Mouse (Mus musculus): ENCODE results near the gene Zc2hc1c. TPM values are rescaled to one million over a fixed set of nuclear protein-coding genes. Genes with fewer than 3 reads are reported as not detected.
"Not testable (repeated sequence)": the region's sequence is repeated elsewhere in the genome, so short reads cannot be mapped to it uniquely, and the experiment has no call there.

Gene Zc2hc1c
- polyA plus RNA-seq, 1 experiment = 1.1 TPM

- Histone ChIP-seq H3K4me1 (ENCODE audit: control insufficient read depth, insufficient read depth, low read length) (no peaks in the 10 kb centered on the region; the same call in 1 of the 2 replicates), H3K27ac (ENCODE audit: insufficient read depth, low read length) (no peak overlapping the region), H3K4me3 (replicated peaks; ENCODE audit: insufficient read depth, low read depth, low read length) (no peak overlapping the region), H3K27me3 (ENCODE audit: control insufficient read depth, insufficient read depth, low read length) (no peaks in the 10 kb centered on the region)
- WGBS = 96% methylated on average over 10 of the region's 10 CpGs
- no peak for DNase-seq
- TF ChIP-seq CTCF (IDR thresholded peaks at IDR 0.05; ENCODE audit: borderline replicate concordance, insufficient read depth, low read depth, low read length) (no peak), POLR2A (IDR thresholded peaks at IDR 0.05; ENCODE audit: borderline replicate concordance, insufficient read depth, low read length) (no peak)
Measured at GRCm38 (mm10) chr12:85278919-85279318, 9.5 kb upstream of the Zc2hc1c start.

DNA sequence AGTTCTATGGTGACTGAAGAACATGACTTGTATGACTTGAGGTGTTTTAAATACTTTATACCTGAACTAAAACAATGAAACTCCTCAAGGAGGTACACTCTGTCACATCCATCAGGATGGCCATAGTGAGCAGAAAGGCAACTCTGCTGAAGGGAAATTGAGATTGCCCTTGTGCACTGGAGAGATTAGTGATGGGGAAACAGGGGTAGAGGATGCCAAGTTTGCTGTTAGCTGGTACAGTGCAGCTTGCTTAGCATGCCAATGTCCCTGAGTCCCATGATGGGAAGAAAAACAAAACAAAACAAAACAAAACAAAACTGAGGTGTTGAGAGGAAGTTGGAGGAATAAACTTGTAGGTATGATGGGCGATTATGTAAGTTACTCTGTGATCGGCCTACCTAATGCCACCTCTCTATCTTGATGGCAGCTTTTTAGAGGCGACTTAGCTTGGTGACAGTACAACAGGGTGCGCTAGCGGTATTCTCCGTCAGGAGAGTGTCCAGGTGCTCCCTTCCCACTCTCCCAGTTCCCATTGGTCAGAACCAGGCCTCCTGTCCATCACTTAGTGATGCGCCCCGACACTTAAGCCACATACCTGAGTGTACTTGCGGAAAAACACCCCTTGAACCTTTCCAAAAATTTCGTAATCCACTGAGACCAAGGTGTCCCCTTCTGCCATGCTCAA, 8.9 kb upstream of the Zc2hc1c start:
- no peaks in the 10 kb centered on the region for H3K27me3 ChIP-seq (ENCODE audit: control insufficient read depth, insufficient read depth, low read length)
- H3K4me1 ChIP-seq (ENCODE audit: control insufficient read depth, insufficient read depth, low read length) = no peaks in the 10 kb centered on the region; the same call in 1 of the 2 replicates
- peak overlapping the region; percentile 97 for H3K4me3 ChIP-seq (replicated peaks; ENCODE audit: insufficient read depth, low read depth, low read length)
- WGBS = 1% methylated on average over 10 of the region's 10 CpGs
- peak overlapping the region; percentile 94 for H3K27ac ChIP-seq (ENCODE audit: insufficient read depth, low read length)
- no peak for TF ChIP-seq CTCF (IDR thresholded peaks at IDR 0.05; ENCODE audit: borderline replicate concordance, insufficient read depth, low read depth, low read length)
- peak in 1 of 2 experiments; percentile 66 for DNase-seq

DNA sequence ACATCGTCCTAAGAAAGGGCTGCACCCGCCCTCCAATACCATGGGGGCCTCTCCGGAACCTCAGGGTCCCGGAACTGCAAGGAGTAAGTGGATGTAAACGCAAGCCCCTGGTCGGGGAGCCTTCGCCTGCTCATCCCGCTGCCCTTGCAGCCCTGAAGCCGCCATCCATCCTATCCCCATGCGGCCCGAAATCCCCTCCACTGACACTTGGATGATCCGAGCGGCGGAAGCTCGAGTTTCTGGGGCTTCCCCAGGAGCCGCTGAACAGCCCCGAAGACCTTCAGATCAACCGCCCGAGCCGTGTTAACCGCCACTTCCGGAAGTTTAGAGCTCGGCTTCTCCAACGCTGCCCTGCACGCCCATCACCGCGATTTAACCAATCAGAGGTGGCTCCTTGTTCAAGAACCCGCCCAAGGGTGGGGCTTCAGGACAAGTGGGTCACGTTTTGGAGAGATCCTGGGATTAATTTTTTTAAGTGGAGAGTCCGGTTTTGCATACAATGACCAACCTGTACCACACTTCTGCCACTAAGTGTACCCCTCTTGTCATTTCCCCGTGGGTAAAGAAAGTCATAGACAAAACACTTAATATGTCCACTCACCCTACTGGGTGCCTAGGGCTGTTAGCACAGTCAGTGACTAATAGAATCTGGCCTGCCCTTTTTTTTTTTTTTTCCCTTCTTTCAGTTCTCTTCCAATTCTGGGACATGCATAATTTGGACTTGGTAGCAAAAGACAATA, 8.1 kb upstream of the Zc2hc1c start:
- Histone ChIP-seq H3K27ac (ENCODE audit: insufficient read depth, low read length) (peak overlapping the region; percentile 94), H3K4me1 (ENCODE audit: control insufficient read depth, insufficient read depth, low read length) (no peaks in the 10 kb centered on the region; the same call in 1 of the 2 replicates), H3K27me3 (ENCODE audit: control insufficient read depth, insufficient read depth, low read length) (no peaks in the 10 kb centered on the region), H3K4me3 (replicated peaks; ENCODE audit: insufficient read depth, low read depth, low read length) (peak overlapping the region; percentile 97)
- TF ChIP-seq POLR2A (IDR thresholded peaks at IDR 0.05; ENCODE audit: borderline replicate concordance, insufficient read depth, low read length) (peak; percentile 60; the same call in 1 of the 2 replicates), CTCF (IDR thresholded peaks at IDR 0.05; ENCODE audit: borderline replicate concordance, insufficient read depth, low read depth, low read length) (no peak)
- peak; percentile 99 to 100 for DNase-seq
- WGBS = 0% methylated on average over 31 of the region's 31 CpGs

DNA sequence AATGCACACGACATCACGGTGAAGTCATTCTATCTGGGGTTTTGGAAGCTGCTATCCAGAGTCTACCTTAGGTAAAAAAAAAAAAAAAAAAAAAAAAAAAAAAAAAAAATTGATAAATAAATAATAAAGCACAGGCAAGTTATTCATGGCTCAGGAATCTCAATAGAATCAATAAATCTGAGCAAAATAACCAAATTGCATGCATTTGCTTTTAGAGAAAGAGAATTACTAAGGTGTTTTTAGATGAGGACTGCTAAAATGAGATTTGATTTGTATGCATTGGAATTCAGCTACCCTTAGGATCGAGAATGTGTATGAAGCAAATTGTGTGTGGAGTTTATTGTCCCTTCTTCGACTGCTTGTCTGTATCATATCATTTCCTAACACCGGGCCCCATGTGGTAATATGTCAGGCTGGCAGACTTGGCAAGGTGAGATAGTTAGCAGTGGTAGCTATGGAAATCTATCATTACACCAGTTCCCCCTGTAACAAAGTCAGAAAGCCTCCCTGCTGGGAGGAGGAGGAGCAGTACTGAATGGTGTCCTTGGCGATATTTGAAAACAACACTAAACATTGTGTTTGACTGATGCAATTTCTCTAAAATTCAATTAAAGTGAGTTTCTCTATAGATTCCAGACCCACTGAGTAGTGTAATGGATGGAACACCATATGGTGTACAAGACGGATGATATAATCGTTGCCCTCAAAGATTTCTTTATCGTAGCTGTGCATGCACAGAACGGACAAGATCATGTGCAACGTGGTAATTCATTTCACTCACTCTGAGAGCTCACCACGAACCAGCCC, 7.3 kb upstream of the Zc2hc1c start:
- Histone ChIP-seq H3K4me1 (ENCODE audit: control insufficient read depth, insufficient read depth, low read length) (no peaks in the 10 kb centered on the region; the same call in 1 of the 2 replicates), H3K27me3 (ENCODE audit: control insufficient read depth, insufficient read depth, low read length) (no peaks in the 10 kb centered on the region), H3K4me3 (replicated peaks; ENCODE audit: insufficient read depth, low read depth, low read length) (peak overlapping the region; percentile 97), H3K27ac (ENCODE audit: insufficient read depth, low read length) (no peak overlapping the region)
- no peak for DNase-seq
- 20% methylated on average over 12 of the region's 12 CpGs for WGBS
- no peak for TF ChIP-seq POLR2A (IDR thresholded peaks at IDR 0.05; ENCODE audit: borderline replicate concordance, insufficient read depth, low read length)
- no peak for TF ChIP-seq CTCF (IDR thresholded peaks at IDR 0.05; ENCODE audit: borderline replicate concordance, insufficient read depth, low read depth, low read length)

DNA sequence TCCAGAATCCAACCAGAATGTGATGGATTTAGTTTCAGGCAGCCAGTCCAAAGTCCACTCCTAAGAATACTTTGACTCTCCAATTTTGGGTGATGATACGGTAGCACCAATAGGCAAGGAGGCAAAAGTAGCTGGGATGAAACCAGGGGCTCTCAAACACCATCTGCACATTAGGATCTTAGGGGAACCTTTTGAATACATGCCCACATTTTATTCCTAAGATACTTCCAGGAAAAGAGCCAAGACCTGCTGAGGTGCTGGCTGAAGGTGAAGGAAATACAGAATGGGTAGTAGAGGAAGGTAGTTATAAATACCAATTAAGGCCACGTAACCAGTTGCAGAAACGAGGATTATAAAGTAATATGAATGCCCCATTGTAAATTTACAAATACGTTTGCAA, 6.6 kb upstream of the Zc2hc1c start:
- WGBS = 15% methylated on average over 2 of the region's 4 CpGs
- H3K27me3 ChIP-seq (ENCODE audit: control insufficient read depth, insufficient read depth, low read length); H3K4me1 ChIP-seq (ENCODE audit: control insufficient read depth, insufficient read depth, low read length); H3K4me3 ChIP-seq (replicated peaks; ENCODE audit: insufficient read depth, low read depth, low read length); H3K27ac ChIP-seq (ENCODE audit: insufficient read depth, low read length); DNase-seq: not testable (repeated sequence)

DNA sequence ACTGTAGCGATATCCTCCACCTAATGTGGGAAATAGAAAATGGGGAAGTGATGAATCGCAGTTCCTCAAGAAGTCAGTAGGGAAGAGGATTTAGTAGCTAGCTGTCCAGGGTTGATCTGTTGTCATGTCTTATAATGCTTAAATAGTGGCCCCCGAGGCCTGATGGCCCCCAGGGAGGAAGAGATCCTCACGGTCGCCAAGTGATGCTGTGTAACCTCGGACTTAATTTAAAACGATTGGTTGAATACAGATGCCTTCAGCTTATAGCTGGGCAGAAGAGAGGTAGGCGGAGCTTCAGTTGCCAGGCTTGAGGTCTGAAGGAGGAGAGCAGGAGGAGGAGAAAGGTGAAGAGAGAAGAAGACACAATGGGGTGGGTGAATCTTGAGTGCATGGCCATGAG, 4.1 kb upstream of the Zc2hc1c start:
- TF ChIP-seq CTCF (IDR thresholded peaks at IDR 0.05; ENCODE audit: borderline replicate concordance, insufficient read depth, low read depth, low read length) (no peak), POLR2A (IDR thresholded peaks at IDR 0.05; ENCODE audit: borderline replicate concordance, insufficient read depth, low read length) (no peak)
- no peak overlapping the region for H3K4me3 ChIP-seq (replicated peaks; ENCODE audit: insufficient read depth, low read depth, low read length)
- DNase-seq = no peak
- peaks cover 3% of the 10 kb centered on the region; the same call in 1 of the 2 replicates for H3K4me1 ChIP-seq (ENCODE audit: control insufficient read depth, insufficient read depth, low read length)
- no peak overlapping the region for H3K27ac ChIP-seq (ENCODE audit: insufficient read depth, low read length)
- H3K27me3 ChIP-seq (ENCODE audit: control insufficient read depth, insufficient read depth, low read length) = peaks cover 2% of the 10 kb centered on the region; the same call in 1 of the 2 replicates
- WGBS = 59% methylated on average over 8 of the region's 8 CpGs

DNA sequence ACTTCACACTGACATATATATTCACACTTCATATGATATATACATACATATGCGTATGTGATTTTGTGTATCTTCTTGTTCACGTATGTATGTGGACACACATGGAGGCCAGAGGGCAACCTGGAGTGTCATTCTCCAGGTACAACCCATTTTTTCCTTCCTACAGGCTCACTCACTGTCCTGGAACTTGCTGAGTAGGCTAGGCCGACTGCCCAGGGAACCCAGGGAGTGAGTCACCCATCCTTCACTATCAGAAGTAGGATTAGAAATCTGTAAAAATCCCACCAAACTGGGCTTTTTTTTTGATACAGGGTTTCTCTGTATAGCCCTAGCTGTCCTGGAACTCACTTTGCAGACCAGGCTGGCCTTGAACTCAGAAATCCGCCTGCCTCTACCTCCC, 3.4 kb upstream of the Zc2hc1c start:
- WGBS = 95% methylated on average over 4 of the region's 4 CpGs
- Histone ChIP-seq H3K27me3 (ENCODE audit: control insufficient read depth, insufficient read depth, low read length) (peaks cover 2% of the 10 kb centered on the region; the same call in 1 of the 2 replicates), H3K4me1 (ENCODE audit: control insufficient read depth, insufficient read depth, low read length) (peaks cover 3% of the 10 kb centered on the region; the same call in 1 of the 2 replicates), H3K27ac (ENCODE audit: insufficient read depth, low read length) (no peak overlapping the region), H3K4me3 (replicated peaks; ENCODE audit: insufficient read depth, low read depth, low read length) (no peak overlapping the region)
- TF ChIP-seq CTCF (IDR thresholded peaks at IDR 0.05; ENCODE audit: borderline replicate concordance, insufficient read depth, low read depth, low read length) (no peak), POLR2A (IDR thresholded peaks at IDR 0.05; ENCODE audit: borderline replicate concordance, insufficient read depth, low read length) (no peak)
- no peak for DNase-seq
